ENCODE assay signal across 8 mouse cellular contexts in genomic region chrX:140456279-140456731, GRCm38 (mm10). TPM values are rescaled to one million over a fixed set of nuclear protein-coding genes. Genes with fewer than 3 reads are reported as not detected.
A peak's percentile ranks its signal among the peaks of the same experiment; 100 is the strongest.
DNase-seq lines count a peak whose midpoint lies in the region; ATAC-seq and TF ChIP-seq lines count a peak whose summit lies in the region.

Prps1 (plus strand) TSS chrX:140456613.

- H3K4me2 ChIP-seq in forebrain, postnatal 0 days (ENCODE audit: low read depth): peak within 1 kb of the TSS; percentile 47
- H3K4me2 ChIP-seq in lung, embryonic 15.5 days: peak within 1 kb of the TSS; percentile 71

- H3K4me3 ChIP-seq in G1E (ENCODE audit: low read depth, low read length): peak within 1 kb of the TSS; percentile 81
- peak within 1 kb of the TSS; percentile 53 for H3K4me3 ChIP-seq in forebrain, postnatal 0 days (ENCODE audit: low read depth, low read length)
- H3K4me3 ChIP-seq in lung, embryonic 15.5 days: peak within 1 kb of the TSS; percentile 57

- peaks cover 5% of the 10 kb centered on the region; the same call in 1 of the 2 replicates for H3K4me1 ChIP-seq in G1E (ENCODE audit: insufficient read depth, low read depth, low read length)
- no peaks in the 10 kb centered on the region for H3K4me1 ChIP-seq in forebrain, postnatal 0 days (ENCODE audit: insufficient read depth)
- no peaks in the 10 kb centered on the region for H3K4me1 ChIP-seq in lung, embryonic 15.5 days

- H3K36me3 ChIP-seq in G1E (replicated peaks): no peaks in the 10 kb centered on the region
- H3K36me3 ChIP-seq in forebrain, postnatal 0 days (ENCODE audit: insufficient read depth): no peaks in the 10 kb centered on the region
- no peaks in the 10 kb centered on the region for H3K36me3 ChIP-seq in lung, embryonic 15.5 days

- peak; percentile 36 for DNase-seq in G1E (ENCODE audit: low spot score)
- DNase-seq in cerebellum, adult 18-20 months: peak; percentile 81 to 85
- DNase-seq in forebrain, postnatal 0 days: peak; percentile 92
- DNase-seq in heart, postnatal 4 days: peak; percentile 88
- DNase-seq in layer of hippocampus, adult 8-10 months (ENCODE audit: low spot score in 2 of 2): peak; percentile 58 to 87
- peak; percentile 67 for DNase-seq in ovary, adult 18-20 months (ENCODE audit: low spot score)
- DNase-seq in thymus, postnatal 0 days (ENCODE audit: low spot score): peak; percentile 93

- H3K27me3 ChIP-seq in G1E (ENCODE audit: insufficient read depth, low read length): no peaks in the 10 kb centered on the region
- no peaks in the 10 kb centered on the region for H3K27me3 ChIP-seq in forebrain, postnatal 0 days (ENCODE audit: insufficient read depth, low read length)
- no peaks in the 10 kb centered on the region for H3K27me3 ChIP-seq in lung, embryonic 15.5 days

- peak within 1 kb of the TSS; percentile 57 for H3K9ac ChIP-seq in forebrain, postnatal 0 days
- H3K9ac ChIP-seq in lung, embryonic 15.5 days: peak within 1 kb of the TSS; percentile 37

- no peak for TF ChIP-seq CTCF in G1E (IDR thresholded peaks at IDR 0.05; ENCODE audit: low read depth, low read length)
- TF ChIP-seq CTCF in forebrain, postnatal 0 days (IDR thresholded peaks at IDR 0.05; ENCODE audit: low read depth): no peak

- WGBS in forebrain, postnatal 0 days: 37% methylated on average over 26 of the region's 26 CpGs
- 19% methylated on average over 26 of the region's 26 CpGs for WGBS in lung, embryonic 15.5 days

- H3K27ac ChIP-seq in forebrain, postnatal 0 days (ENCODE audit: low read depth, low read length): peak within 1 kb of the TSS; percentile 54
- no peak within 1 kb of the TSS for H3K27ac ChIP-seq in lung, embryonic 15.5 days

- no peaks in the 10 kb centered on the region for H3K9me3 ChIP-seq in G1E (replicated peaks)
- H3K9me3 ChIP-seq in forebrain, postnatal 0 days (ENCODE audit: low read length): no peaks in the 10 kb centered on the region
- no peaks in the 10 kb centered on the region for H3K9me3 ChIP-seq in lung, embryonic 15.5 days

- peak; percentile 93 for ATAC-seq in G1E (ENCODE audit: extremely low read depth, insufficient number of reproducible peaks, low FRiP score, poor library complexity, severe bottlenecking)
- ATAC-seq in forebrain, postnatal 0 days: peak; percentile 98
- ATAC-seq in lung, embryonic 15.5 days (ENCODE audit: borderline replicate concordance, extremely low read depth, low FRiP score, low TSS enrichment): peak; percentile 95

RNA-seq across cellular contexts. Expression of gene Prps1, which starts in this region (rescaled TPM):
- total RNA-seq in G1E (2014; fragmentation: Nextera tagmentation) (67.7 and 73.7 TPM in 2 replicates), G1E (2017) (32.9 and 47.7 TPM in 2 replicates)
- 3.5 and 6.1 TPM in 2 replicates for polyA plus RNA-seq in G1E (2012)
- total RNA-seq in forebrain, postnatal 0 days (2014; rRNA removed): 48.9 and 50.2 TPM in 2 replicates
- polyA plus RNA-seq in forebrain, postnatal 0 days (2015; fragmentation: Nextera tagmentation; extraction: Ambion mirVana): 86.9 and 95.8 TPM in 2 replicates
- 10 to 100 TPM; 29.9 to 31.2 TPM for total RNA-seq in heart, postnatal 4 days (2021)
- total RNA-seq in layer of hippocampus, adult 8-10 months (2022): 10 to 100 TPM; 67.9 to 77.7 (median 73.4) TPM
- polyA plus RNA-seq in lung, embryonic 15.5 days (2015; fragmentation: Nextera tagmentation; extraction: Ambion mirVana): 38.1 and 41.1 TPM in 2 replicates
- 71.9 and 72.7 TPM in 2 replicates for polyA plus RNA-seq in thymus, postnatal 0 days (2015; fragmentation: Nextera tagmentation; extraction: Ambion mirVana)

Comparison
In these comparisons a context has a peak if more than half of its experiments do, and no peak if none do; other contexts are left out.
1. DNase-seq: peak in every context shown above with its lines; median percentile 93 in thymus, postnatal 0 days; 92 in forebrain, postnatal 0 days; 88 in heart, postnatal 4 days; 83 in cerebellum, adult 18-20 months; 72 in layer of hippocampus, adult 8-10 months; 67 in ovary, adult 18-20 months; 36 in G1E.